Mouse (Mus musculus) heart, adult 2 months (tissue): ENCODE results near the gene Lrrc46.

Source experiments
- CTCF ChIP-seq: fragments of 200-600 bp; IDR thresholded peaks from 2 replicates; pipeline ENCODE4 v1.8.1; 2022; ENCODE audit warnings: antibody characterized with exemption, mild to moderate bottlenecking, moderate library complexity
- EP300 ChIP-seq: fragments of 200-500 bp; IDR thresholded peaks from 2 replicates; pipeline ENCODE4 v1.6.1; 2011; ENCODE audit warnings: low read depth, low read length, control low read depth; ENCODE audit not compliant: insufficient read depth

DNA sequence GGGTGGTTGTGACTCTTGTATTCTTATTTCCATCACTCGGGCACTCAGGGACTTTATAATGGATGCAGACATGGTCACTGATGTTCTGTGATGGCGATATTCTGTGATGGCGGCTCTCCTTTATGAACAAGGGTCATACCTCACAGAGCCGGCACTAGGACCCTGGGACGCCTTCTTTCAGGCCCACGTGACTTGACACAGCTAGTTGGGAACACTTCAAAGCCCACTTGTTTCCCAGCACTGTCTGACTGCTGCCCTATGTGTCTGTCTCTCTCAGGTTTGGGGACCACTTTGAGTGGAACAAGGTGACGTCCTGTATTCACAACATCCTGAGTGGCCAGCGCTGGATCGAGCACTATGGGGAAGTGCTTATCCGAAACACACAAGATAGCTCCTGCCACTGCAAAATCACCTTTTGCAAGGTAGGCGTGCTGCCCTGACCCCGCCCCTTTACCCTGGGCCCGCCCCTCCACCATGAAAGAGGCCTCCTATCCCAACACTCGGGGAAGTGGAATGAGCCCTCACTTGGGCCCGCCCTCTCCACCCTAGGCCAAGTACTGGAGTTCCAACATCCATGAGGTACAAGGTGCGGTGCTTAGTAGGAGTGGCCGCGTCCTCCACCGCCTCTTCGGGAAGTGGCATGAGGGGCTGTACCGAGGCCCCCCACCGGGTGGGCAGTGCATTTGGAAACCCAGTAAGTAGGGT lies 25.6 kb upstream of the Lrrc46 start:
- TF ChIP-seq CTCF (no peak), EP300 (no peak)
